Mouse (Mus musculus): Measurements from ENCODE around the gene Il1rapl2. TPM values are rescaled to one million over a fixed set of nuclear protein-coding genes. Genes with fewer than 3 reads are reported as not detected.

Il1rapl2 gene
- polyA plus RNA-seq, 1 experiment from 2014 or later = 0.12 TPM

DNA sequence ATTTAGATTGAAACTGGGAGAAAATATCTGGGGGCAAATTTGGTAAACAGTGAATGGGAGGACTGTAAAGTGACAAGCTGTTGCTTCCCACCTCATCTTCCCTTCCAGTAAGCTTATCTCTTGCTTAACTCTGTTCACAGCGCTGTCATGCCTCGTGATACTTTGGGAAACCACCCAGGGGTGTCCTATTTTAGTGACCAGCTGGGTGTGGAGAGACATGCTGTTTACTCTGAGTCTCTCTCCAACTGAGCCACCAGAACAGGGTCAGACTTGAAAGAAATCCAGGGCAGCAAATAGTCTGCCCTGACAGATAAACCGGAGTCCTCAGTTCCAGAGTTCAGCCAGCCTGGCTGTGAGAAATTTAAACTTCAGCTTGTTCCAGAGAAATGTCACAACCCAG, 867.5 kb downstream of the Il1rapl2 start:
- DNase-seq (ENCODE audit: low spot score) (no peak), ATAC-seq (replicated peaks; ENCODE audit: low FRiP score, low read depth) (no peak)

DNA sequence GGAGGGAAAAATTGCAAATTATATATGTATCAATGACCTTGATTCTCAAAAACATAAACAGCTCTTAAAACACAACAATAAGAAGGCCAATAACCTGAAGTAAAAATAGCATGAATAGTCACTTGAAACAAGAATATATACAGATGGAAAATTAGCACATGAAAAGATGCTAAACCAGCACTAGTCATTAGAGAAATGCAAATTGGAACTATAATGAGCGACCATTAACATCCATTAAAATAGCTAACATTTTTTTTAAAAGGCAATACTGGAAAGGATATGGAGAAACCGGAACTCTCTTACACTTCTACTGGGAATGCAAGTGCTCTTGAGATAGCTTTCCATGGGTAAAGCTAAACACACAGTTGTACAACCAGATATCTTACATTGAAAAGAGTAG, 879.4 kb downstream of the Il1rapl2 start:
- ATAC-seq (replicated peaks; ENCODE audit: low FRiP score, low read depth) = no peak
- Histone ChIP-seq H3K36me3 (ENCODE audit: insufficient read depth, low read length) (no peaks in the 10 kb centered on the region), H3K4me1 (replicated peaks; ENCODE audit: insufficient read depth, low read length) (no peaks in the 10 kb centered on the region), H3K27me3 (ENCODE audit: insufficient read depth, low read length) (no peaks in the 10 kb centered on the region), H3K4me2 (ENCODE audit: low read length) (no peak overlapping the region), H3K9me3 (replicated peaks; ENCODE audit: low read length) (no peaks in the 10 kb centered on the region), H3K9ac (ENCODE audit: low read depth, low read length) (no peak overlapping the region), H3K27ac (no peak overlapping the region), H3K4me3 (replicated peaks; ENCODE audit: low read depth, low read length) (no peak overlapping the region)
- WGBS = 81% methylated on average over 2 of the region's 2 CpGs
- no peak for TF ChIP-seq CTCF (IDR thresholded peaks at IDR 0.05; ENCODE audit: low read depth)
- no peak for DNase-seq (ENCODE audit: low spot score)

More for the DNA sequence above, 867.5 kb downstream of the Il1rapl2 start:
- Histone ChIP-seq H3K36me3 (ENCODE audit: insufficient read depth, low read length) (no peaks in the 10 kb centered on the region), H3K4me1 (replicated peaks; ENCODE audit: insufficient read depth, low read length) (no peaks in the 10 kb centered on the region), H3K4me3 (replicated peaks; ENCODE audit: low read depth, low read length) (no peak overlapping the region), H3K9me3 (replicated peaks; ENCODE audit: low read length) (no peaks in the 10 kb centered on the region), H3K9ac (ENCODE audit: low read depth, low read length) (no peak overlapping the region), H3K27me3 (ENCODE audit: insufficient read depth, low read length) (no peaks in the 10 kb centered on the region), H3K27ac (no peak overlapping the region), H3K4me2 (ENCODE audit: low read length) (no peak overlapping the region)
- no peak for TF ChIP-seq CTCF (IDR thresholded peaks at IDR 0.05; ENCODE audit: low read depth)
- WGBS = 65% methylated on average over 3 of the region's 3 CpGs

DNA sequence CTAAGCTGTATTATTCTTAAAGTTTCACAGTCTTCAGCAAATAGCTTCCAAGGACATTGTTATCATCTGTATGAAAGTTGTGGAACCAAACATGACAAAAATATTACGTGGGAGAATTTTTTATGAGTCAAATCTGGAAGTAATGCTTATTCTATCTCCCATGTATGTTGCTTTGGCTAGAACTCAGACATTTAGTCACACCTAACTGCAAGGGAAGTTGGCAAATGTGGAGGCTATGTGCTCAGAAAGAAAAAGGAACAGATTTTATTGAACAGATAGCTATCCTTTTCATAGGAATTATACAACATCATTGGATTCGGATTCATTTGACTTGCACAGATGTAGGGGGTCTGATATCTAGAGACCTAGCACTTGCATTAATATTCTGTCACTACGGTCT, 908.1 kb downstream of the Il1rapl2 start:
- Histone ChIP-seq H3K9ac (ENCODE audit: low read depth, low read length) (no peak overlapping the region), H3K4me1 (replicated peaks; ENCODE audit: insufficient read depth, low read length) (no peaks in the 10 kb centered on the region), H3K9me3 (replicated peaks; ENCODE audit: low read length) (no peaks in the 10 kb centered on the region), H3K4me3 (replicated peaks; ENCODE audit: low read depth, low read length) (no peak overlapping the region), H3K4me2 (ENCODE audit: low read length) (no peak overlapping the region), H3K27ac (no peak overlapping the region), H3K27me3 (ENCODE audit: insufficient read depth, low read length) (no peaks in the 10 kb centered on the region), H3K36me3 (ENCODE audit: insufficient read depth, low read length) (no peaks in the 10 kb centered on the region)
- ATAC-seq (replicated peaks; ENCODE audit: low FRiP score, low read depth) = no peak
- 77% methylated on average over 3 of the region's 3 CpGs for WGBS
- no peak for DNase-seq (ENCODE audit: low spot score)
- no peak for TF ChIP-seq CTCF (IDR thresholded peaks at IDR 0.05; ENCODE audit: low read depth)

DNA sequence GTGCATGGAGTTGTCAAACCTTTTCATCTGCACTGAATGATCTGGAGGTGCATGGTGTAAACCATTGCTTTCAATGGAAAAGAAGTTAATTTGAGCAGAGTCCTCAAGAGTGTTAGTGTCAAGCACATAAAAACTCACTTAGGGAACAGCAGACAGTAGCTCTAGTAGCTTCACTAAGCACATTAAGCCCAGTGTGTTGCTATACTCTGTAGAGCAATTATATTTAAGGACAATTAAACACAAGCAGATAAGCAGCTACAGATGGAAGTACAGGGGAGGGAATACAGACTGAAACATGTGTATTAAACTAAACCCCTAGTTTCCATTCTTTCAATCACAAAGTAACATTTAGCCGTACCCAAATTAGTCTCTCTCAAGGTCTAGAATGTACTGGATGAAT, 930.1 kb downstream of the Il1rapl2 start:
- TF ChIP-seq CTCF (IDR thresholded peaks at IDR 0.05; ENCODE audit: low read depth) = no peak
- H3K9ac ChIP-seq (ENCODE audit: low read depth, low read length) = no peak overlapping the region
- WGBS = 85% methylated on average over 1 of the region's 1 CpGs
- no peak for ATAC-seq (replicated peaks; ENCODE audit: low FRiP score, low read depth)
- no peaks in the 10 kb centered on the region for H3K9me3 ChIP-seq (replicated peaks; ENCODE audit: low read length)
- DNase-seq (ENCODE audit: low spot score) = no peak
- H3K4me1 ChIP-seq (replicated peaks; ENCODE audit: insufficient read depth, low read length) = no peaks in the 10 kb centered on the region
- no peak overlapping the region for H3K4me3 ChIP-seq (replicated peaks; ENCODE audit: low read depth, low read length)
- H3K36me3 ChIP-seq (ENCODE audit: insufficient read depth, low read length) = no peaks in the 10 kb centered on the region
- no peaks in the 10 kb centered on the region for H3K27me3 ChIP-seq (ENCODE audit: insufficient read depth, low read length)
- no peak overlapping the region for H3K4me2 ChIP-seq (ENCODE audit: low read length)
- no peak overlapping the region for H3K27ac ChIP-seq

- Histone ChIP-seq H3K9ac (ENCODE audit: low read depth, low read length) (no peak overlapping the region), H3K4me2 (ENCODE audit: low read length) (no peak overlapping the region), H3K36me3 (ENCODE audit: insufficient read depth, low read length) (no peaks in the 10 kb centered on the region), H3K9me3 (replicated peaks; ENCODE audit: low read length) (no peaks in the 10 kb centered on the region), H3K27me3 (ENCODE audit: insufficient read depth, low read length) (no peaks in the 10 kb centered on the region), H3K27ac (no peak overlapping the region), H3K4me3 (replicated peaks; ENCODE audit: low read depth, low read length) (no peak overlapping the region), H3K4me1 (replicated peaks; ENCODE audit: insufficient read depth, low read length) (no peaks in the 10 kb centered on the region)
- ATAC-seq (replicated peaks; ENCODE audit: low FRiP score, low read depth) (no peak), DNase-seq (ENCODE audit: low spot score) (no peak)
- TF ChIP-seq CTCF (IDR thresholded peaks at IDR 0.05; ENCODE audit: low read depth) = no peak
- 63% methylated on average over 3 of the region's 3 CpGs for WGBS
These were observed 934.6 kb downstream of the Il1rapl2 start for GRCm38 (mm10) chrX:138505049-138505448.

DNA sequence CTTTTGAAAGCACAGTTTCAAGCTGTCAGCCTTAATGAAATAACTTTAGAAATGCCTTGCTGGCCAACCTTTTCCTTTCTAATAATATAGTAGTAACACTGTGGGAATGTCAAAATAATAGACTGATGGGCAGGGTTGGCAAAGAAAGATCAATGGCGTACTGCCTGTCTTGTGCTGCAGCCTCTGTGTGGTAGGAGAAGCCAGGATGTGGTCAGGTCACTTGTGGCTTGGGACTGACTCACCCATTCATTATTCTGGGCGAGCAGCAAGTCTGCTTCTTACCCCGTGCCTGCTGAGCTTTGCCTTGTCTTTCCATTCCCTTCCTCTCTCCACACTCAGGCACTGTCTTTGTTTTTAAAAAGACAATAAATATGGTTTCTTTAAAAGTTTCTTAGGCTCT, 1049.7 kb downstream of the Il1rapl2 start:
- H3K27ac ChIP-seq = no peak overlapping the region
- H3K36me3 ChIP-seq (ENCODE audit: insufficient read depth, low read length) = no peaks in the 10 kb centered on the region
- H3K4me3 ChIP-seq (replicated peaks; ENCODE audit: low read depth, low read length) = no peak overlapping the region
- no peak for TF ChIP-seq CTCF (IDR thresholded peaks at IDR 0.05; ENCODE audit: low read depth)
- ATAC-seq (replicated peaks; ENCODE audit: low FRiP score, low read depth) = no peak
- H3K27me3 ChIP-seq (ENCODE audit: insufficient read depth, low read length) = no peaks in the 10 kb centered on the region
- 71% methylated on average over 3 of the region's 3 CpGs for WGBS
- H3K4me2 ChIP-seq (ENCODE audit: low read length) = no peak overlapping the region
- no peak for DNase-seq (ENCODE audit: low spot score)
- H3K4me1 ChIP-seq (replicated peaks; ENCODE audit: insufficient read depth, low read length) = no peaks in the 10 kb centered on the region
- H3K9ac ChIP-seq (ENCODE audit: low read depth, low read length) = no peak overlapping the region
- H3K9me3 ChIP-seq (replicated peaks; ENCODE audit: low read length) = no peaks in the 10 kb centered on the region

GRCm38 (mm10) chrX:138625311-138625710, 1054.9 kb downstream of the Il1rapl2 start:
- TF ChIP-seq CTCF (IDR thresholded peaks at IDR 0.05; ENCODE audit: low read depth) = no peak
- no peaks in the 10 kb centered on the region for H3K36me3 ChIP-seq (ENCODE audit: insufficient read depth, low read length)
- H3K27me3 ChIP-seq (ENCODE audit: insufficient read depth, low read length) = no peaks in the 10 kb centered on the region
- H3K27ac ChIP-seq = no peak overlapping the region
- no peaks in the 10 kb centered on the region for H3K4me1 ChIP-seq (replicated peaks; ENCODE audit: insufficient read depth, low read length)
- no peak for DNase-seq (ENCODE audit: low spot score)
- H3K4me3 ChIP-seq (replicated peaks; ENCODE audit: low read depth, low read length) = no peak overlapping the region
- no peak overlapping the region for H3K4me2 ChIP-seq (ENCODE audit: low read length)
- no peak overlapping the region for H3K9ac ChIP-seq (ENCODE audit: low read depth, low read length)
- no peaks in the 10 kb centered on the region for H3K9me3 ChIP-seq (replicated peaks; ENCODE audit: low read length)
- no peak for ATAC-seq (replicated peaks; ENCODE audit: low FRiP score, low read depth)

All from kidney, postnatal 0 days (tissue).